Comparison of ENCODE assay signal across 7 mouse cellular contexts in genomic region chr19:21144659-21145283, GRCm38 (mm10).
DNase-seq lines count a peak whose midpoint lies in the region; ATAC-seq and TF ChIP-seq lines count a peak whose summit lies in the region.

No protein-coding gene starts in this region.

- H3K9me3 ChIP-seq in MEL (replicated peaks; ENCODE audit: insufficient read depth, low read length): no peaks in the 10 kb centered on the region
- no peaks in the 10 kb centered on the region for H3K9me3 ChIP-seq in heart, embryonic 14.5 days (ENCODE audit: control insufficient read depth, low read length)
- H3K9me3 ChIP-seq in limb, embryonic 12.5 days: no peaks in the 10 kb centered on the region
- H3K9me3 ChIP-seq in midbrain, embryonic 12.5 days: no peaks in the 10 kb centered on the region

- H3K36me3 ChIP-seq in MEL (ENCODE audit: control insufficient read depth in 1 of 2, insufficient read depth in 2 of 2, low read length in 2 of 2): no peaks in the 10 kb centered on the region
- no peaks in the 10 kb centered on the region for H3K36me3 ChIP-seq in heart, embryonic 14.5 days (ENCODE audit: control insufficient read depth, insufficient read depth, low read length)
- H3K36me3 ChIP-seq in limb, embryonic 12.5 days: no peaks in the 10 kb centered on the region
- no peaks in the 10 kb centered on the region for H3K36me3 ChIP-seq in midbrain, embryonic 12.5 days

- TF ChIP-seq CTCF in MEL (IDR thresholded peaks at IDR 0.05 in 2 of 3, conservative IDR thresholded peaks at IDR 0.05 in 1 of 3; ENCODE audit: control insufficient read depth in 1 of 3, insufficient read depth in 1 of 3, low read depth in 2 of 3, low read length in 3 of 3, poor library complexity in 1 of 3, severe bottlenecking in 1 of 3): no peak

- H3K27ac ChIP-seq in MEL (ENCODE audit: control insufficient read depth, low read depth, low read length): no peak overlapping the region
- H3K27ac ChIP-seq in heart, embryonic 14.5 days (replicated peaks in 1 of 2; ENCODE audit: control insufficient read depth in 1 of 2, insufficient read depth in 1 of 2, low read depth in 2 of 2, low read length in 2 of 2): no peak overlapping the region
- H3K27ac ChIP-seq in limb, embryonic 12.5 days: no peak overlapping the region
- H3K27ac ChIP-seq in midbrain, embryonic 12.5 days (replicated peaks): no peak overlapping the region

- no peaks in the 10 kb centered on the region; a peak in 1 of 4 replicates for H3K27me3 ChIP-seq in MEL (ENCODE audit: control insufficient read depth in 1 of 2, insufficient read depth in 2 of 2, low read length in 2 of 2)
- no peaks in the 10 kb centered on the region; the same call in 1 of the 2 replicates for H3K27me3 ChIP-seq in heart, embryonic 14.5 days (ENCODE audit: control insufficient read depth, insufficient read depth, low read length)
- no peaks in the 10 kb centered on the region for H3K27me3 ChIP-seq in limb, embryonic 12.5 days
- peaks cover 5% of the 10 kb centered on the region; the same call in 1 of the 2 replicates for H3K27me3 ChIP-seq in midbrain, embryonic 12.5 days

- WGBS in heart, embryonic 14.5 days: 26% methylated on average over 13 of the region's 13 CpGs
- WGBS in limb, embryonic 12.5 days: 12% methylated on average over 13 of the region's 13 CpGs
- 4% methylated on average over 13 of the region's 13 CpGs for WGBS in midbrain, embryonic 12.5 days

- peak; percentile 56; the same call in 1 of the 2 replicates for ATAC-seq in heart, embryonic 14.5 days (ENCODE audit: insufficient number of reproducible peaks, insufficient read depth, low FRiP score, low read depth)
- ATAC-seq in limb, embryonic 12.5 days (ENCODE audit: insufficient number of reproducible peaks, insufficient read depth, low FRiP score, low TSS enrichment, low read depth): no peak; the same call in 1 of the 2 replicates
- peak; percentile 84 for ATAC-seq in midbrain, embryonic 12.5 days (ENCODE audit: low FRiP score, low read depth)

- no peak for TF ChIP-seq EP300 in MEL (IDR thresholded peaks at IDR 0.05; ENCODE audit: low read depth in 1 of 2, low read length in 2 of 2)

- no peak for TF ChIP-seq RAD21 in MEL (IDR thresholded peaks at IDR 0.05; ENCODE audit: low read depth, low read length)

- H3K4me3 ChIP-seq in MEL (ENCODE audit: control insufficient read depth in 1 of 2, insufficient read depth in 1 of 2, low read depth in 2 of 2, low read length in 2 of 2): no peak overlapping the region; a peak in 1 of 4 replicates
- H3K4me3 ChIP-seq in heart, embryonic 14.5 days (ENCODE audit: control insufficient read depth in 1 of 2, insufficient read depth in 1 of 2, low read depth in 1 of 2, low read length in 2 of 2): no peak overlapping the region
- H3K4me3 ChIP-seq in limb, embryonic 12.5 days (replicated peaks): no peak overlapping the region
- H3K4me3 ChIP-seq in midbrain, embryonic 12.5 days: no peak overlapping the region

- H3K4me2 ChIP-seq in heart, embryonic 14.5 days (ENCODE audit: low read length): peak overlapping the region; percentile 43
- H3K4me2 ChIP-seq in limb, embryonic 12.5 days: peak overlapping the region; percentile 19; the same call in 1 of the 2 replicates
- peak overlapping the region; percentile 32 for H3K4me2 ChIP-seq in midbrain, embryonic 12.5 days (replicated peaks)

- DNase-seq in MEL (ENCODE audit: low read depth, low spot score): peak; percentile 26
- peak; percentile 13 for DNase-seq in c-Kit-positive CD71-positive TER-119-negative erythroid progenitor cells, embryonic 14.5 days (ENCODE audit: low read depth)
- peak; percentile 31 to 41 for DNase-seq in thymus, postnatal 10 days (ENCODE audit: low spot score in 2 of 2)
- DNase-seq in right cerebral cortex, adult 2 months (ENCODE audit: low spot score in 2 of 2): no peak

- no peak overlapping the region for H3K9ac ChIP-seq in MEL (ENCODE audit: control insufficient read depth, low read depth, low read length, poor library complexity, severe bottlenecking)
- no peak overlapping the region for H3K9ac ChIP-seq in heart, embryonic 14.5 days (ENCODE audit: low read length)
- no peak overlapping the region for H3K9ac ChIP-seq in limb, embryonic 12.5 days (replicated peaks)
- H3K9ac ChIP-seq in midbrain, embryonic 12.5 days (replicated peaks): no peak overlapping the region

- TF ChIP-seq POLR2A in MEL (IDR thresholded peaks at IDR 0.05; ENCODE audit: control insufficient read depth in 1 of 2, insufficient read depth in 1 of 2, low read depth in 1 of 2, low read length in 2 of 2, poor library complexity in 1 of 2): no peak

- no peaks in the 10 kb centered on the region for H3K79me2 ChIP-seq in MEL (ENCODE audit: control insufficient read depth, insufficient read depth, low read length, poor library complexity)

- 0 out of 4 replicates have a peak, but pooled peaks cover 0 to 2% of the 10 kb centered on the region in 2 experiments for H3K4me1 ChIP-seq in MEL (ENCODE audit: control insufficient read depth in 1 of 2, insufficient read depth in 2 of 2, low read length in 2 of 2)
- peaks cover 5 to 8% of the 10 kb centered on the region in 2 experiments; a peak in 3 of 4 replicates for H3K4me1 ChIP-seq in heart, embryonic 14.5 days (ENCODE audit: control insufficient read depth in 2 of 2, insufficient read depth in 2 of 2, low read length in 2 of 2)
- peaks cover 17% of the 10 kb centered on the region for H3K4me1 ChIP-seq in limb, embryonic 12.5 days (replicated peaks)
- H3K4me1 ChIP-seq in midbrain, embryonic 12.5 days: peaks cover 14% of the 10 kb centered on the region

TF ChIP-seq in MEL, 35 proteins besides CTCF, POLR2A, EP300 and RAD21:
- TF ChIP-seq SIN3A (IDR thresholded peaks at IDR 0.05; ENCODE audit: low read length): no peak
- TF ChIP-seq ELF1 (IDR thresholded peaks at IDR 0.05; ENCODE audit: low read depth, low read length): peak; percentile 49; the same call in 1 of the 2 replicates

Comparison
In these comparisons a context has a peak if more than half of its experiments do, and no peak if none do; other contexts are left out.
1. DNase-seq: peak in MEL (single experiment), c-Kit-positive CD71-positive TER-119-negative erythroid progenitor cells, embryonic 14.5 days (single experiment) and thymus, postnatal 10 days (2 of 2); none in right cerebral cortex, adult 2 months (0 of 2).
2. Peak in every context shown above with its lines, with median percentiles within 50 percentile points of each other: H3K4me2 ChIP-seq.